Mouse (Mus musculus) megakaryocyte-erythroid progenitor cell, adult 5-6 weeks (primary cell): Measurements from ENCODE around the gene Aarsd1. TPM values are rescaled to one million over a fixed set of nuclear protein-coding genes. Genes with fewer than 3 reads are reported as not detected.
"Not testable (repeated sequence)": the region's sequence is repeated elsewhere in the genome, so short reads cannot be mapped to it uniquely, and the experiment has no call there.

Source experiments
- ATAC-seq: replicated peaks from 2 replicates; pipeline ENCODE4 v1.8.0; 2016; ENCODE audit warnings: mild to moderate bottlenecking, inconsistent platforms; ENCODE audit not compliant: severe bottlenecking, poor library complexity, low FRiP score, low TSS enrichment
- total RNA-seq, 2 experiments: library from RNA; stranded (forward) in 1 of 2; stranded (reverse) in 1 of 2; fragments of 200-1000, 215-1000 nt in 1 of 2; fragments of >200 nt in 1 of 2; fragmentation: Nextera tagmentation in 1 of 2; gene quantifications; 2 replicates each; pipeline ENCODE4 v1.2.3; 2014 to 2017

Aarsd1 gene
- total RNA-seq, 2 experiments from 2014 or later = 87.7 to 108 TPM

DNA sequence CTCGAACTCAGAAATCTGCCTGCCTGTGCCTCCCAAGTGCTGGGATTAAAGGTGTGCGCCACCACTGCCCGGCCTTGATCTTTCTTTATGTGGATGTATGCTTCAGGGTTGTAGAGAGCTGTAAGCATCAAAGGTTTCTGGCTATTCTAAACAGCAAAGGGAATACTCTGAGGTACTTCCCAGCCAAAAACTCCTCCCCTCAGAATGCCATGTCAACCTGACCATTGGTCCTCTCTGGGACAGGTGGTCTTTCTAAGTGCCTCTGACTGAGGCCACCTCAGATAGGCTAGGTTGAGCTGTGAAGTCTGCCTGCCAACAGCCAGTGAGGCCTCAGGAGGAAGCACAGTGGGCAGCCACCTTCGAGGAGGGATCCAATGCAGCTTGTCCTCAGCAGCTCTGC, 31.5 kb upstream of the Aarsd1 start:
- 0 out of 2 replicates have a peak, but pooled peaks have one; percentile 11 for ATAC-seq

DNA sequence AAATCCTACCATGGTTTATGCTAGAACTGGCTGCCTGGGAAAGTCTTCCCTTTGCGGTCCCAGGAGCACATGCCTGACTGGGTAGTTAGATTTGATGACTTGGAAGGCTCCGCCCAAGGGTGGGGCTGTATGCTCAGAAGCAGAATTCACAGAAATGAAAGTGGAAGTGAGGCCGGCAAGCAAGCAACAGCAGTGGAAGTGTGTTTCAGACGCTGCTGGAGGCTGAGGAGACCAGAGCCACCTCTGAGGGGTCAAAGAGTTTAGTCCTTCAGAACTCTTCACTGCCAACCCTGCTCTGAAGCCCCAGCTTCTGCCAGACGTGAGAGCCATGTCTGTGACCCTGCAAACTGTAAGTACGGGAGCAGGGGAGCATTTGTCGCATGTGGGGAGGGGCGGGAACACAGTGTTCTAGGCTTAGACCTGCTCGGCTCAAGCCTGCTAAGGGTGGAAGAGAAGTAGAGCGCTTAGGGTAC, 30.9 kb upstream of the Aarsd1 start, which contains the start of gene Ifi35:
TSS of gene Ifi35 (plus strand) at position 134 of the 473 bp plus-strand sequence.
- peak; percentile 85 for ATAC-seq

DNA sequence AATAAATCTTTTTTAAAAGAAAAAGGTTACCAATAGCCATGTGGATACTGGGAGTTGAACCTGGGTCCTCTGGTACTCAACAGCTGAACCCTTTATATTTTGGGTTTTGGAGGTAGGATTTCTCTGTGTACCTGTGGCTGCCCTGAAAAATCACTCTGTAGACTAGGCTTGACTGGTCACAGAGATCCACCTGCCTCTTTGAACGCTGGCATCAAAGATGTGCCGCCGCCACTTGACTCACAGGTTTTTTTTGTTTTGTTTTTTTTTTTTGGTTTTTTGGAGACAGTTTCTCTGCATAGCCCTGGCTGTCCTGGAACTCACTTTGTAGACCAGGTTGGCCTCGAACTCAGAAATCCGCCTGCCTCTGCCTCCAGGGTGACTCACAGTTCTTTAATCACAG, 30.4 kb upstream of the Aarsd1 start:
- ATAC-seq = no peak

- not testable (repeated sequence) for ATAC-seq
These were observed 29.4 kb upstream of the Aarsd1 start for GRCm38 (mm10) chr11:101446860-101447259.

GRCm38 (mm10) chr11:101446319-101446718, 28.9 kb upstream of the Aarsd1 start:
- 0 out of 2 replicates have a peak, but pooled peaks have one; percentile 9 for ATAC-seq

GRCm38 (mm10) chr11:101442760-101443159, 25.3 kb upstream of the Aarsd1 start:
- 0 out of 2 replicates have a peak, but pooled peaks have one; percentile 1 for ATAC-seq

GRCm38 (mm10) chr11:101442127-101442693, 24.8 kb upstream of the Aarsd1 start, which contains the start of gene Rpl27:
Rpl27 (plus strand) TSS chr11:101442298.
- ATAC-seq = peak; percentile 97

DNA sequence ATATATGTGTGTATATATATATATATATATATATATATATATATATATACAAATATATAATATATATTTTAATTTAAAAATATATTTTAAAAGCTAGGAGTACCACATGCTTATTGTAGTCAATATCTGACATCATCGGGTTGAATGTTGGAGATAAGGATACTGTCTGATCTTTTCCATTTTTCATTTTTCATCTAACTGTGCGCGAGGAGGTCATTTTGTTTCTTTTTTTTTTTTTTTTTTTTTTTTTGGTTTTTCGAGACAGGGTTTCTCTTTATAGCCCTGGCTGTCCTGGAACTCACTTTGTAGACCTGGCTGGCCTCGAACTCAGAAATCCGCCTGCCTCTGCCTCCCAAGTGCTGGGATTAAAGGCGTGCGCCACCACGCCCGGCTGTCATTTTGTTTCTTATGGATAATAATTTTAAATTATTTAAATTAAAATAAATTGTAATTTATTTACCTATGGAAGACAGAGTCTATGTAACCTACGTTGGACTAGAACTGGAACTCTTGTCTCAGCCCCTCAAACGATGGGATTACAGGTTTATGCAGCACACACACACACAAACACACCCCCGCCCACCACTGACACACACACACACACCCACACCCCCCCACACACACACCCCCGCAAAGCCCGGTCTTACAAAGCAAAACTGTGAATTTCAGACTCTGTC, 24.2 kb upstream of the Aarsd1 start:
- not testable (repeated sequence) for ATAC-seq

DNA sequence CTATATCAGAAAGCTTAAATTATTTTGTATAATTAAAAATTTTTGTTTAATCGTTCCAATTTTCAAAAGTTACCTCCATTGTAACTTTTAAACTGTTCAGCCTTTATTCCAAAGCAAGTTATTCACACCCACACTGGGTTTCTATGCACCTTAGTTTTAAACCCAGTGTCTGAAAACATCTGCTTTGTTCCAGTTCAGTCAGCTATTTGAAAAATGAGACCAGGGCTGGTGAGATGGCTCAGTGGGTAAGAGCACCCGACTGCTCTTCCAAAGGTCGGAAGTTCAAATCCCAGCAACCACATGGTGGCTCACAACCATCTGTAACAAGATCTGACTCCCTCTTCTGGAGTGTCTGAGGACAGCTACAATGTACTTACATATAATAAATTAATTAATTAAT, 20.6 kb upstream of the Aarsd1 start:
- not testable (repeated sequence) for ATAC-seq

DNA sequence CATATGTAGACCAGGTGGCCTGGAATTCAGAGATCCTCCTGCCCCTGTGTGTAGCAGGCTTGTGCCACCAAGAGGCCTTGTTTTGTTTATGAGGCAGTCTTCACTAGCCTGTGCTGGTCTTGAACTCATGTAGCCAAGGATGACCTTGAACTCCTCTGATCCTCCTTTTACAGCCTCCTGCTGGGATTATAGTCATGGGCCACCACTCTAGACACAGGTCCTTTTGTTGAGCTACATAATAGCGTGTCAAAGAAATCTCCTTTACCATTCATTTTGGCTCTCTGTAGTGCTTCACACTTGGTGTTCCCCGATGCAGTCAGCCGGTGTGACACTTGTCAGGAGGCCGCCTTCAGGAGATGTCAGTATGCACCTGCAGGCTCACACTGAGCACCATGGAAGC, 19.5 kb upstream of the Aarsd1 start:
- no peak for ATAC-seq

DNA sequence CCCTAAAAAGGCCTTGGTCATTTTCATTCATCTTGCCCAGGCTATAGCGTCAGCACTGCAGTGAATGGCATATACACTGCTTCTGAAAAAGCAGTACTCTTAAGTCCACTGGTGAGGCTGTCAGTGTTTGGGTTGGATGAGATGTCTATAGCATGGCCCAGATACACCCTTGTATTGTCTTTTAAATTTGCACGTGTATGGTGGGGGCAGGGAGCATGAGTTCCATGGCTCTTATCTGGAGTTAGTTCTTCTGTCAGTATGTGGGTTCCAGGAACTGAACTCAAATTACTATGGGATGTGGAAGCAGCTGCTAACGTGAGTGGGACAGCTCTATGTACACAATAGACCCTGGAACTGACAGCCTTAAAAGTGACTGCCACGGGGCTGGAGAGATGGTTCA, 18.4 kb upstream of the Aarsd1 start:
- no peak for ATAC-seq

GRCm38 (mm10) chr11:101433396-101433795, 16.0 kb upstream of the Aarsd1 start:
- no peak for ATAC-seq

GRCm38 (mm10) chr11:101431327-101431726, 13.9 kb upstream of the Aarsd1 start:
- no peak for ATAC-seq

- ATAC-seq = no peak
These were observed 8.8 kb upstream of the Aarsd1 start for GRCm38 (mm10) chr11:101426165-101426564.

DNA sequence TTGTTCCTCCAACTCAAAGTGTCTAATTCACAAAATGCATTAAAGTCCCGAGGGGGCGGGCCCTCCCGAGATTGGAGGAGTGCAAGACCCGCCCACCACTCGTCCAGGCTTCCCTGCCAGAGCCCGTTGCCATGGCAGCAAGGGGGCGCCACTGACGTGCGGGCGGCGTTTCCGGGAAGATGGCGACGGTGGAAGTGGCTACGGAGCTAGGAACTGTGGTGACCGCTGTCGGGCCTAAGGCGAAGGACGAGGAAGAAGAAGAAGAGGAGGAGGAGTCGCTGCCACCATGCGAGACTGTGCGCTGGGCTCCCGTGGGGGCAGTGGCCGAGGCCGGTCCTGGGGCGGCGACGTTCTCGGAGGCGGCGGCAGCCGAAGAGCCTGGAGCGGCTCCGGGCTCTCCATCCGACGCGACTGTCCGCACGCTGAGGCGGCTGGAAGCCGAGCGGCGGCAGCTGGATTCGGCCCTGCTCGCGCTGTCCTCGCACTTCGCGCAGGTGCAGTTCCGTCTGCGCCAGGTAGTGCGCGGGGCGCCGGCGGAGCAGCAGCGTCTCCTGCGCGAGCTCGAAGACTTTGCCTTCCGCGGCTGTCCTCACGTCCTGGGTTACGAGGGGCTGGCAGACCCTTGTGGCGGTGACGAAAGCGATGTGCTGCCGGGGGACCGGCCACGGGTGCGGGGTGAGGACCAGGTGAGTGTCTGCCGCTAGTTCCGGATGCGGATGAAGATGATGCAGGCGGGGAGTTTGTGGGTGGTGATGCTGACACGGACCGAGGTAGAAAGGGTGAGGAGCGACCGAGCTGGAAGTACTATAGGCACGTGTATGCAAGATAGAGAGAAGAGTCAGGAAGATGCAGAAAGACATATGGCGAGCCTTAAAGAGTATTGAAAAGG, 7.8 kb upstream of the Aarsd1 start, which contains the start of the genes Rundc1 and Ptges3l:
TSS of gene Rundc1 (plus strand) at position 161 of the 889 bp plus-strand sequence.
TSS of gene Ptges3l (minus strand) at position 409 of the 889 bp plus-strand sequence.
- peak; percentile 91 for ATAC-seq

- ATAC-seq = 0 out of 2 replicates have a peak, but pooled peaks have one; percentile 24
These were observed 6.9 kb upstream of the Aarsd1 start, which contains the start of gene Gm27029 for GRCm38 (mm10) chr11:101424105-101424851. Gm27029 (minus strand) TSS chr11:101424796.

DNA sequence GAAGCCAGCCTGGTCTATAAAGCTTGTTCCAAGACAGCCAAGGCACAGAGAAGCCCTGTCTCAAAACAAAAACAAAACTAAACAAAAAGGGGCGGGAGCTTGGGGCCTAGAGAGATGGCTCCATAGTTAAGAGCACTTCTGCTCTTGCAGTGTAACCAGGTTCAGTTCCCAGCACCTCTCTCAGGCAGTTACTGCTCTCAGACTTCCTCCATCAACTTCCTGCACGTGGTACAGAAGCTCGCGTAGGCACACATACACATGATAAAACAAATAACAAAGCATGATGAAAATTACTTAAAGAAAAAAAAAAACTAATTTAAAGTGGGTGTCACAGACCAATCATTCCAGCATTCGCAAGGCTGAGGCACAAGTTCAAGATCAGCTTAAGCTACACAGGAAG, 2.7 kb upstream of the Aarsd1 start:
- ATAC-seq = no peak

DNA sequence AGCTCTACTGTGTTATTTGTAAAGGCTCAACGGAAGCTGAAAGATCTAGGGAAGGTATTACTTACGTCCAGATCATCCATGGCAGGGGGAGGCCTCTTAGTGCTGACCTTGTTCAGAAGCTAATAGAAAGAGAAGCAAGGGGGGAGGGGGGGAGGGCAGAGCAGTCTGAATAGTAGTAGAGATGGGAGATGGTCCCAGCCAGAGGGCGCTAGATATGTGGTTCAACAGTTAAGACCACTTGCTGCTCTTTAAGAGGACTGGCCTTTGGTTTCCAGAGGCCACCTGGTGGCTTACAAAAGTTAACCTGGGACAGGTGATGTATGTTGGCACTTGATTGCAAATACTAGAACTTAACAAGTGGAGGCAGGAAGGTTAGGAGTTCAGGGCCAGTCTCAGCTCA, 2.2 kb upstream of the Aarsd1 start:
- no peak for ATAC-seq

DNA sequence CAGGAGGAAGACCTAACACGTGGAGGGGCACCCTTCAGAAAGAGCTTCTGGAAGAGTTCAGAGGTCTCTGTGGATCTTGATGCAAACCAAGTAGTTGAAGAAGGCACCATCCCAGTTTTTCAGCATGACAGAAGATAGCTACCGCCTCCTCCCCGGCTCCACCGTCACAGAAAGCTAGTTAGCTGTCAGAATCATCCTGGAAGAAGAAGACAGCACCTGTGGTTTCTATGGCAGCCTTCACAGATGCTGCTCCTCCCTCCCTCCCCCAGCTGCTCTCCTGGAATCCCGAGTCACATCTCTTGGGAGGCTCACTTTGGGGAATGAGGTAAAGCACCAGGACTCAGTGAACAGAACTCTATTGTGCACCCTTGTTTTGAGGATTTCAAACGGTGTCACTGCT, 1.6 kb upstream of the Aarsd1 start:
- ATAC-seq = no peak
